Mouse (Mus musculus) midbrain, embryonic 12.5 days (tissue): ENCODE results near the gene Dennd1b. TPM values are rescaled to one million over a fixed set of nuclear protein-coding genes. Genes with fewer than 3 reads are reported as not detected.

ENCODE experiments used
- ATAC-seq: fragments of 200-750 bp; cut with Nextera tagmentation; 2 replicates; pipeline ENCODE4 v1.8.0; 2017; ENCODE audit warnings: low read depth, moderate TSS enrichment, moderate library complexity; ENCODE audit not compliant: low FRiP score
- H3K27ac ChIP-seq: fragments of 300-500 bp; sonication (generic); replicated peaks from 2 replicates; pipeline ENCODE4 v1.5.1; 2016; ENCODE audit warnings: mild to moderate bottlenecking
- H3K27me3 ChIP-seq: fragments of 300-500 bp; sonication (generic); 2 replicates; pipeline ENCODE4 v1.6.1; 2016; ENCODE audit warnings: mild to moderate bottlenecking
- H3K36me3 ChIP-seq: fragments of 300-500 bp; sonication (generic); 2 replicates; pipeline ENCODE4 v1.6.1; 2016
- H3K4me1 ChIP-seq: fragments of 300-500 bp; sonication (generic); 2 replicates; pipeline ENCODE4 v1.6.1; 2016
- H3K4me2 ChIP-seq: fragments of 300-500 bp; sonication (generic); replicated peaks from 2 replicates; pipeline ENCODE4 v1.6.1; 2016; ENCODE audit warnings: mild to moderate bottlenecking, moderate library complexity
- H3K4me3 ChIP-seq: fragments of 300-500 bp; sonication (generic); 2 replicates; pipeline ENCODE4 v1.5.1; 2016; ENCODE audit warnings: mild to moderate bottlenecking
- H3K9ac ChIP-seq: fragments of 300-500 bp; sonication (generic); replicated peaks from 2 replicates; pipeline ENCODE4 v1.6.1; 2016; ENCODE audit warnings: mild to moderate bottlenecking, moderate library complexity
- H3K9me3 ChIP-seq: fragments of 300-500 bp; sonication (generic); 2 replicates; pipeline ENCODE4 v1.6.1; 2016; ENCODE audit warnings: mild to moderate bottlenecking
- WGBS: fragments of 180-500 bp; shearing (Covaris S2); methylation state at CpG from one replicate; pipeline ENCODE4 v1.1.7; 2016; 5-methylcytosine and 5-hydroxymethylcytosine counted together
- polyA plus RNA-seq: library from polyadenylated mRNA; unstranded; fragments of >200 nt; fragmentation: Nextera tagmentation; extraction: Ambion mirVana; gene quantifications from 2 replicates; pipeline ENCODE4 v1.2.1, GENCODE M21; 2016

Gene Dennd1b
- polyA plus RNA-seq, 1 experiment from 2014 or later, result 15.3 TPM

GRCm38 (mm10) chr1:139096369-139096768 lies 133.1 kb downstream of the Dennd1b start:
- Histone ChIP-seq H3K4me1 (no peaks in the 10 kb centered on the region), H3K36me3 (no peaks in the 10 kb centered on the region), H3K4me3 (no peak overlapping the region), H3K27ac (no peak overlapping the region), H3K9ac (no peak overlapping the region), H3K9me3 (no peaks in the 10 kb centered on the region), H3K27me3 (no peaks in the 10 kb centered on the region), H3K4me2 (no peak overlapping the region)
- WGBS, result 96% methylated on average over 6 of the region's 6 CpGs
- no peak for ATAC-seq

GRCm38 (mm10) chr1:139098088-139098487 lies 134.9 kb downstream of the Dennd1b start:
- Histone ChIP-seq H3K4me3 (no peak overlapping the region), H3K36me3 (0 out of 2 replicates have a peak, but pooled peaks cover 6% of the 10 kb centered on the region), H3K9me3 (no peaks in the 10 kb centered on the region), H3K9ac (no peak overlapping the region), H3K27ac (no peak overlapping the region), H3K4me1 (no peaks in the 10 kb centered on the region), H3K4me2 (no peak overlapping the region), H3K27me3 (no peaks in the 10 kb centered on the region)
- no peak for ATAC-seq
- 88% methylated on average over 4 of the region's 4 CpGs for WGBS

DNA sequence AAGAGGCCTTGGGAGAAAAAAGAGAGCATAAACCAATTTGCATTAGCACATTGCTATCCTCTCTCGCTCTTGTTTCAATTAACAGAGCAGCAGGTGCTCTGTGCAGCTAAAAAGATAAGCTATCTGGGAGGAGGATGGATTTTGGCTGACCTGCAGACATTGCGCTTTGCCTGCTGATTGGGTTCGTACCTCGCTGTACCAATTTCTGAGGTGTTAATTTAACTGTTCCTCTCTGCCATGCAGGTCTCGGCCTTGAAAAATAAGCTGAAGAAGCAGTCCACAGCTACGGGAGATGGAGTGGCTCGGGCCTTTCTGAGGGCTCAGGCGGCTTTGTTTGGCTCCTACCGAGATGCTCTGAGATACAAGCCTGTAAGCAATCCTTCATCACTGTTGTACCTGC lies 138.5 kb downstream of the Dennd1b start:
- H3K4me3 ChIP-seq, result no peak overlapping the region
- no peak overlapping the region for H3K4me2 ChIP-seq
- H3K36me3 ChIP-seq, result peaks cover 16% of the 10 kb centered on the region
- no peak overlapping the region for H3K27ac ChIP-seq
- no peak for ATAC-seq
- H3K4me1 ChIP-seq, result no peaks in the 10 kb centered on the region
- no peaks in the 10 kb centered on the region for H3K27me3 ChIP-seq
- H3K9me3 ChIP-seq, result no peaks in the 10 kb centered on the region
- 69% methylated on average over 9 of the region's 9 CpGs for WGBS
- H3K9ac ChIP-seq, result no peak overlapping the region

DNA sequence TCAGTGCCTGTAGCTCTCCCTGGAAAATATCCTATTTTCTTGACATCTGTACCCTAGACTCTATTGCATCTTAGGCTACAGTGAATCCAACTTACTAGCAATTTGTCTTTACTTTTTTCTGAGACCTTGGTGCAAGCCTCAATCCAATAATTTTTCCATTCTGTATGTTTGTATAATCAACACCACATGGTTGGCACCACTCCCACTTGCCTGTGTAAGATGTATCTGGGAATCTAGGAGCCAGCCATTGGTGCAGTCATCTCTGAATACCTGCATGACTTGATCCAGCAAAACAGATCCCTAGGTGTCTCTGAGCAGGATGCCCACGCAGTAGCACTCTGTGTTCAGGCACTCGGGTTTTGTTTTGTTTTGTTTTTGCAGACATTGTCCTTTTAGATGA lies 145.0 kb downstream of the Dennd1b start:
- Histone ChIP-seq H3K36me3 (peaks cover 9% of the 10 kb centered on the region), H3K9ac (no peak overlapping the region), H3K4me3 (no peak overlapping the region), H3K27ac (no peak overlapping the region), H3K4me1 (no peaks in the 10 kb centered on the region), H3K27me3 (no peaks in the 10 kb centered on the region), H3K9me3 (no peaks in the 10 kb centered on the region), H3K4me2 (no peak overlapping the region)
- 87% methylated on average over 2 of the region's 2 CpGs for WGBS
- ATAC-seq, result no peak

DNA sequence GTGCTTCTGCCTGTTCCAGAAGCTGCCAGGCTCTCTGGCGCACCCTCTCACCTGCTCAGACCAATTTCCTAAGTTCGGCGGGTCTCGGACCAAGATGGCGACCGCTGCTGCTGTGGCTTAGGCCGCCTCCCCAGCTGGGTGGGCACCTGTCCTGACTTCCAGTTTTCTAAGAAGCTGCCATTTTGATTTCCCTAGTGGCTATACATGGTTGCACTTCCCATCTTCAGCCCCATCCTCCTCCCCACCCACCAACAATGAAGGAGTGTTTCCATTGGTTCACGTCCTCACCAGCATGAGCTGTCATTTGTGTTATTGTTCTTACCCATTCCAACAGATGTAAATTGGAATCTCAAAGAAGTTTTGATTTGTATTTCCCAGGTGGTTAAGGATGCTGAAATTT lies 159.4 kb downstream of the Dennd1b start:
- no peaks in the 10 kb centered on the region for H3K9me3 ChIP-seq
- H3K36me3 ChIP-seq, result no peaks in the 10 kb centered on the region
- H3K27me3 ChIP-seq, result no peaks in the 10 kb centered on the region
- H3K4me1 ChIP-seq, result no peaks in the 10 kb centered on the region
- WGBS, result 94% methylated on average over 8 of the region's 8 CpGs
- H3K4me3 ChIP-seq, result no peak overlapping the region
- H3K4me2 ChIP-seq, result no peak overlapping the region
- H3K27ac ChIP-seq, result no peak overlapping the region
- no peak for ATAC-seq
- no peak overlapping the region for H3K9ac ChIP-seq

- Histone ChIP-seq H3K4me3 (no peak overlapping the region), H3K4me2 (no peak overlapping the region), H3K36me3 (peaks cover 9% of the 10 kb centered on the region; the same call in 1 of the 2 replicates), H3K4me1 (0 out of 2 replicates have a peak, but pooled peaks cover 7% of the 10 kb centered on the region), H3K27ac (no peak overlapping the region), H3K9me3 (no peaks in the 10 kb centered on the region), H3K27me3 (no peaks in the 10 kb centered on the region), H3K9ac (no peak overlapping the region)
- ATAC-seq, result no peak
- WGBS, result 59% methylated on average over 1 of the region's 1 CpGs
These were observed 176.4 kb downstream of the Dennd1b start for GRCm38 (mm10) chr1:139139644-139140043.

DNA sequence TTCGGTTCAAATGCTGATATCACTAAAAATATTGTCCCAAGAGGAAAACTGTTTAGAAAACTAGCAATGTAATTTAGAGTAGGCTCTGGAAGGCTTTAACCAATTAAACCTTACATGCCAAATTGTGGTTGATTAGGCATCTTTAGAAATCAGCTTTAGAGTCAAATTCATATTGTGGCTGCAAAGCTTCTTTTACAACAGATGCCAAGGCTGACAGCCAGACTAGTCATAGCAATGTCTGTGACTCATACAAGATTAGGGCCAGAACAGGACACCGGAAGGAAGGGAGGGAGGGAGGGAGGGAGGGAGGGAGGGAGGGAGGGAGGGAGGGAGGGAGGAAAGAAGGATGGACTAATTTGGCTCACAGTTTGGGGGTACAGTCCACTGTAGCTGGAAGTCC lies 182.3 kb downstream of the Dennd1b start:
- H3K4me3 ChIP-seq, result no peak overlapping the region
- H3K36me3 ChIP-seq, result peaks cover 12% of the 10 kb centered on the region; the same call in 1 of the 2 replicates
- no peak for ATAC-seq
- H3K27me3 ChIP-seq, result no peaks in the 10 kb centered on the region
- H3K4me2 ChIP-seq, result no peak overlapping the region
- H3K9me3 ChIP-seq, result no peaks in the 10 kb centered on the region
- no peak overlapping the region for H3K9ac ChIP-seq
- H3K4me1 ChIP-seq, result no peaks in the 10 kb centered on the region
- no peak overlapping the region for H3K27ac ChIP-seq
- WGBS, result 96% methylated on average over 1 of the region's 2 CpGs

- Histone ChIP-seq H3K36me3 (peaks cover 12% of the 10 kb centered on the region; the same call in 1 of the 2 replicates), H3K4me2 (no peak overlapping the region), H3K27ac (no peak overlapping the region), H3K9ac (no peak overlapping the region), H3K4me3 (no peak overlapping the region), H3K4me1 (no peaks in the 10 kb centered on the region), H3K9me3 (no peaks in the 10 kb centered on the region), H3K27me3 (no peaks in the 10 kb centered on the region)
- 87% methylated on average over 3 of the region's 3 CpGs for WGBS
- ATAC-seq, result no peak
These were observed 183.1 kb downstream of the Dennd1b start for GRCm38 (mm10) chr1:139146306-139146705.

- Histone ChIP-seq H3K9me3 (no peaks in the 10 kb centered on the region), H3K4me3 (no peak overlapping the region), H3K36me3 (no peaks in the 10 kb centered on the region), H3K4me2 (no peak overlapping the region), H3K9ac (no peak overlapping the region), H3K27ac (peak overlapping the region; percentile 81), H3K27me3 (no peaks in the 10 kb centered on the region), H3K4me1 (peaks cover 8% of the 10 kb centered on the region)
- peak; percentile 84 for ATAC-seq
- WGBS, result 28% methylated on average over 2 of the region's 2 CpGs
These were observed 189.8 kb downstream of the Dennd1b start for GRCm38 (mm10) chr1:139153006-139153405.

GRCm38 (mm10) chr1:139153493-139153892 lies 190.3 kb downstream of the Dennd1b start:
- H3K4me2 ChIP-seq, result 0 out of 2 replicates have a peak overlapping the region, but pooled peaks have one; percentile 9
- ATAC-seq, result peak; percentile 81
- H3K9ac ChIP-seq, result no peak overlapping the region
- no peak overlapping the region for H3K4me3 ChIP-seq
- H3K27ac ChIP-seq, result peak overlapping the region; percentile 81
- no peaks in the 10 kb centered on the region for H3K36me3 ChIP-seq
- no peaks in the 10 kb centered on the region for H3K27me3 ChIP-seq
- H3K4me1 ChIP-seq, result peaks cover 8% of the 10 kb centered on the region
- no peaks in the 10 kb centered on the region for H3K9me3 ChIP-seq
- WGBS, result 22% methylated on average over 6 of the region's 6 CpGs

GRCm38 (mm10) chr1:139156397-139156796 lies 193.2 kb downstream of the Dennd1b start:
- WGBS, result 20% methylated on average over 3 of the region's 3 CpGs
- peaks cover 8% of the 10 kb centered on the region for H3K4me1 ChIP-seq
- H3K36me3 ChIP-seq, result no peaks in the 10 kb centered on the region
- H3K9me3 ChIP-seq, result no peaks in the 10 kb centered on the region
- H3K4me2 ChIP-seq, result no peak overlapping the region
- H3K9ac ChIP-seq, result no peak overlapping the region
- H3K4me3 ChIP-seq, result no peak overlapping the region
- no peak overlapping the region for H3K27ac ChIP-seq
- H3K27me3 ChIP-seq, result no peaks in the 10 kb centered on the region
- no peak for ATAC-seq

DNA sequence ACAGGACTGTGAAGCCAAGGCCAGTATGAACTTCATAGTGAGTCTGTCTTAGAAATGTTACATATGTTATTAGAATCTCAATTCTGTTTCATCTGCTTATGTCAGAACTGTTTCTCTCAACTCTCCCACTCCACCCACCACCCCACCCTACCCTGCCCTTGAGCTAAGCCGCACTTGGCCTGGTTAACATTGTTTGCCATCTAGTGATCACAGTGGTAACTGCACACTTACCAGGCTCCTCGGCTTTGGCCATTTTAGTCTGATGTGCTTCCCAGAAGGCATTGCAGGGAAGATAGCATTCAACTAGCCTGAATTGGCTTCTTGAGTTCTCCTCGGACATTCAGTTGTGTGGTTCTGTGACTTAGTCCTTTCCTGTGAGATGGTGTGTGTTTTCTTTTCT lies 198.4 kb downstream of the Dennd1b start:
- H3K4me3 ChIP-seq, result no peak overlapping the region
- H3K9me3 ChIP-seq, result no peaks in the 10 kb centered on the region
- H3K9ac ChIP-seq, result no peak overlapping the region
- H3K4me1 ChIP-seq, result no peaks in the 10 kb centered on the region
- 52% methylated on average over 3 of the region's 3 CpGs for WGBS
- H3K27ac ChIP-seq, result no peak overlapping the region
- 0 out of 2 replicates have a peak, but pooled peaks have one; percentile 39 for ATAC-seq
- H3K4me2 ChIP-seq, result no peak overlapping the region
- no peaks in the 10 kb centered on the region for H3K27me3 ChIP-seq
- no peaks in the 10 kb centered on the region for H3K36me3 ChIP-seq

DNA sequence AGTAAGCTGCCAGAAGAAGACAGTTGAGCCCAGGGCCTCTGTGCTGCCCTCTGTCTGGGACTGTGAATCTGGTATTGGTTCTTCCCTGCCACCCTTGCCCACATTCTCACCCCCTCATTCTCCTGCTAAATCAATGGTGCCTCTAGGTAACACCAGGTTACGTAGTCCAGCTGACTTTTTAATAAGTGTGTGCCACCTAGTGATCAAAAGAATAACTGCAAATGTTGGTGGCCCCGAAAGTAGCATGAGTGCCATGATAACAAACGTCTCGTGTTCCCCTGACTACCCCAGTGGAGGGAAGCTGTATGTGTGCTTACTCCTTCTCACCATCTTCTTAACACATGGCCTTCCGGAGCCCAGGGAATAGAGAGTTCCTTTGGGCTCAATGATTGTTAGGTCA lies 199.6 kb downstream of the Dennd1b start:
- Histone ChIP-seq H3K9ac (no peak overlapping the region), H3K27ac (no peak overlapping the region), H3K27me3 (no peaks in the 10 kb centered on the region), H3K4me3 (no peak overlapping the region), H3K9me3 (no peaks in the 10 kb centered on the region), H3K4me2 (no peak overlapping the region), H3K4me1 (no peaks in the 10 kb centered on the region), H3K36me3 (no peaks in the 10 kb centered on the region)
- peak; percentile 45; the same call in 1 of the 2 replicates for ATAC-seq
- 42% methylated on average over 5 of the region's 5 CpGs for WGBS
